ENCODE assay signal across 9 mouse cellular contexts in the genomic region with DNA sequence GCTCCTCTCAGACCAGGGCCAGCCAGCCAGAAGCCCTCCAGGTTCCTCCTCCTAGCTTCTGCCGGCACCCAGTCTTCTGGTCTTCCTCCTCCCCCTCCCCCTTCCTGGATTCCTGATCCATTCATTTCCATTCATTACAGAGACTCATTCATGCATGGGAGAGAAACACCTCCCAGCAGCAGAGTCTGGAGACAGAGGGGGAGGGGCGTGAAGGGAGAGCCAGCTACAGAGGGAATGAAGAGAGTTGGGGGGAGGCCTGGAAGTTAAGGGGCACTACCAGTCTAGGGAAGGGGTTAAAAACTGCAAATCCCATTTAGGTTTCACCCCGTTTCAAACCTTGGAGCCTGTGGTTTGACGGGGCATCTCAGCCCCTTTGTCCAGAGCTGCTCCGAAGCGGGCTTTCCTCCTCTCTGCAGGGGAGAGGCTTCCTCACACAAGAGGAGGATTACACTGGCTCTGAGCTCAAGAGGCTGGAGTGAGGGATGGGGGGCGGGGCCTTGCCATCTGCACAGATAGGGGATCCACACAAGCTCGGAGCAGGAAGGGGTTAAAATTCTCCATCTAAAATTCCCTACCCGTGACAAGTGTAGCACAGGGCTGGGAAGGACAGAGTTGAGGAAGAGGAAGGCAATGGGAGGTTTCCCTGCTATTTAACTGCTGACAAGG. TPM values are rescaled to one million over a fixed set of nuclear protein-coding genes. Genes with fewer than 3 reads are reported as not detected.
DNase-seq lines count a peak whose midpoint lies in the region; ATAC-seq lines count a peak whose summit lies in the region.
"Had no signal": no experiment of that assay in that cellular context is flagged by ENCODE, and none has a peak within 500 bp of the region (broad histone marks: within the 10 kb centered on the region; RNA-seq: fewer than 3 reads in every experiment).

No protein-coding gene starts in this region.

- 0 out of 2 replicates have a peak, but pooled peaks have one; percentile 16 for ATAC-seq in heart, embryonic 11.5 days (replicated peaks; ENCODE audit: insufficient number of reproducible peaks, low FRiP score, low TSS enrichment)
- ATAC-seq in intestine, embryonic 16.5 days, result no peak
- peak; percentile 78 for ATAC-seq in midbrain, embryonic 14.5 days (ENCODE audit: low FRiP score, low TSS enrichment)
- ATAC-seq in frontal cortex, adult (ENCODE audit: low TSS enrichment), result no peak

- H3K27ac ChIP-seq in heart, embryonic 11.5 days (ENCODE audit: low read depth, low read length), result peak overlapping the region; percentile 76
- H3K27ac ChIP-seq in embryonic facial prominence, embryonic 10.5 days (replicated peaks), result peak overlapping the region; percentile 89
- peak overlapping the region; percentile 20 for H3K27ac ChIP-seq in intestine, embryonic 16.5 days (ENCODE audit: low read length)
- H3K27ac ChIP-seq in midbrain, embryonic 14.5 days (replicated peaks; ENCODE audit: low read depth, low read length), result peak overlapping the region; percentile 99

- WGBS in heart, embryonic 11.5 days (ENCODE audit: insufficient replicate concordance), result 4% methylated on average over 9 of the region's 9 CpGs
- under 1% methylated on average over 9 of the region's 9 CpGs for WGBS in embryonic facial prominence, embryonic 10.5 days
- 15% methylated on average over 9 of the region's 9 CpGs for WGBS in intestine, embryonic 16.5 days
- under 1% methylated on average over 9 of the region's 9 CpGs for WGBS in midbrain, embryonic 14.5 days

- H3K4me1 ChIP-seq in heart, embryonic 11.5 days (ENCODE audit: control insufficient read depth, insufficient read depth, low read length), result peaks cover 48% of the 10 kb centered on the region
- H3K4me1 ChIP-seq in embryonic facial prominence, embryonic 10.5 days, result peaks cover 65% of the 10 kb centered on the region
- peaks cover 37% of the 10 kb centered on the region for H3K4me1 ChIP-seq in intestine, embryonic 16.5 days (ENCODE audit: control insufficient read depth, insufficient read depth, low read length)
- peaks cover 59% of the 10 kb centered on the region for H3K4me1 ChIP-seq in midbrain, embryonic 14.5 days (ENCODE audit: control insufficient read depth, insufficient read depth, low read length)

- H3K9ac ChIP-seq in heart, embryonic 11.5 days (ENCODE audit: low read depth, low read length), result peak overlapping the region; percentile 13; the same call in 1 of the 2 replicates
- peak overlapping the region; percentile 49; the same call in 1 of the 2 replicates for H3K9ac ChIP-seq in intestine, embryonic 16.5 days (ENCODE audit: low read depth, low read length)
- peak overlapping the region; percentile 57 for H3K9ac ChIP-seq in midbrain, embryonic 14.5 days (replicated peaks; ENCODE audit: low read length)

- peaks cover 17% of the 10 kb centered on the region for H3K36me3 ChIP-seq in heart, embryonic 11.5 days (ENCODE audit: control insufficient read depth, insufficient read depth, low read length)
- H3K36me3 ChIP-seq in embryonic facial prominence, embryonic 10.5 days (replicated peaks), result peaks cover 39% of the 10 kb centered on the region
- peaks cover 21% of the 10 kb centered on the region for H3K36me3 ChIP-seq in intestine, embryonic 16.5 days (ENCODE audit: control insufficient read depth, insufficient read depth, low read length)
- H3K36me3 ChIP-seq in midbrain, embryonic 14.5 days (ENCODE audit: control insufficient read depth, insufficient read depth, low read length), result peaks cover 38% of the 10 kb centered on the region

- intact Hi-C loops in heart, postnatal 14 days (cut with DNase I), result no loop called here

- H3K4me2 ChIP-seq in heart, embryonic 11.5 days, result peak overlapping the region; percentile 50
- H3K4me2 ChIP-seq in intestine, embryonic 16.5 days (ENCODE audit: low read depth, low read length), result peak overlapping the region; percentile 38
- peak overlapping the region; percentile 69 for H3K4me2 ChIP-seq in midbrain, embryonic 14.5 days (ENCODE audit: low read length)

- H3K4me3 ChIP-seq in heart, embryonic 11.5 days (ENCODE audit: low read depth, low read length), result peak overlapping the region; percentile 25
- H3K4me3 ChIP-seq in embryonic facial prominence, embryonic 10.5 days, result peak overlapping the region; percentile 57
- peak overlapping the region; percentile 3; the same call in 1 of the 2 replicates for H3K4me3 ChIP-seq in intestine, embryonic 16.5 days (ENCODE audit: low read length)
- H3K4me3 ChIP-seq in midbrain, embryonic 14.5 days (replicated peaks; ENCODE audit: low read depth, low read length), result peak overlapping the region; percentile 38

- no peak for DNase-seq in heart, postnatal 14 days
- peak; percentile 95 for DNase-seq in ES-CJ7 (ENCODE audit: low read depth, low spot score)
- peak; percentile 82 for DNase-seq in embryonic facial prominence, embryonic 10.5 days (ENCODE audit: low spot score)
- DNase-seq in midbrain, embryonic 14.5 days, result peak; percentile 95
- no peak for DNase-seq in spleen, postnatal 36 days (ENCODE audit: low spot score in 2 of 2)

- H3K9me3 ChIP-seq in heart, embryonic 11.5 days (replicated peaks; ENCODE audit: control insufficient read depth, low read length), result no peaks in the 10 kb centered on the region
- no peaks in the 10 kb centered on the region for H3K9me3 ChIP-seq in embryonic facial prominence, embryonic 10.5 days
- no peaks in the 10 kb centered on the region for H3K9me3 ChIP-seq in intestine, embryonic 16.5 days (ENCODE audit: control insufficient read depth, low read length)
- no peaks in the 10 kb centered on the region for H3K9me3 ChIP-seq in midbrain, embryonic 14.5 days (ENCODE audit: control insufficient read depth, low read length)

- H3K27me3 ChIP-seq in heart, embryonic 11.5 days (ENCODE audit: control insufficient read depth, insufficient read depth, low read length), result no peaks in the 10 kb centered on the region
- H3K27me3 ChIP-seq in embryonic facial prominence, embryonic 10.5 days (replicated peaks; ENCODE audit: low read depth, poor library complexity, severe bottlenecking), result no peaks in the 10 kb centered on the region
- H3K27me3 ChIP-seq in intestine, embryonic 16.5 days (replicated peaks; ENCODE audit: control insufficient read depth, insufficient read depth, low read length), result no peaks in the 10 kb centered on the region
- no peaks in the 10 kb centered on the region for H3K27me3 ChIP-seq in midbrain, embryonic 14.5 days (ENCODE audit: control insufficient read depth, insufficient read depth, low read length)

RNA-seq across cellular contexts. Expression of a gene that starts 4.9 kb away (rescaled TPM):
- 0.48 and 1.0 TPM in 2 replicates for polyA plus RNA-seq in heart, embryonic 11.5 days (2014; fragmentation: Nextera tagmentation; extraction: Ambion mirVana)
- total RNA-seq in heart, postnatal 14 days (2021), result 1 to 10 TPM; 1.5 to 1.9 TPM
- polyA plus RNA-seq in embryonic facial prominence, embryonic 10.5 days (2016; fragmentation: Nextera tagmentation; extraction: Ambion mirVana), result 0.65 and 0.72 TPM in 2 replicates
- 99.0 and 118 TPM in 2 replicates for polyA plus RNA-seq in intestine, embryonic 16.5 days (2015; fragmentation: Nextera tagmentation; extraction: Ambion mirVana)
- polyA plus RNA-seq in midbrain, embryonic 14.5 days (2014; fragmentation: Nextera tagmentation; extraction: Ambion mirVana), result 0.37 and 0.39 TPM in 2 replicates

RNA-seq across cellular contexts. Expression of a gene that starts 10.0 kb away (rescaled TPM):
- polyA plus RNA-seq in heart, embryonic 11.5 days (2014; fragmentation: Nextera tagmentation; extraction: Ambion mirVana), result 22.0 and 22.8 TPM in 2 replicates
- total RNA-seq in heart, postnatal 14 days (2021), result 10 to 100 TPM; 32.0 to 33.6 TPM
- polyA plus RNA-seq in embryonic facial prominence, embryonic 10.5 days (2016; fragmentation: Nextera tagmentation; extraction: Ambion mirVana), result 57.5 and 63.2 TPM in 2 replicates
- polyA plus RNA-seq in intestine, embryonic 16.5 days (2015; fragmentation: Nextera tagmentation; extraction: Ambion mirVana), result 19.7 and 20.5 TPM in 2 replicates
- polyA plus RNA-seq in midbrain, embryonic 14.5 days (2014; fragmentation: Nextera tagmentation; extraction: Ambion mirVana), result 41.6 and 46.9 TPM in 2 replicates

RNA-seq across cellular contexts. Expression of a gene that starts 26.1 kb away (rescaled TPM):
- 57.5 and 58.3 TPM in 2 replicates for polyA plus RNA-seq in heart, embryonic 11.5 days (2014; fragmentation: Nextera tagmentation; extraction: Ambion mirVana)
- total RNA-seq in heart, postnatal 14 days (2021), result 10 to 100 TPM; 39.7 to 47.1 TPM
- 151 and 163 TPM in 2 replicates for polyA plus RNA-seq in embryonic facial prominence, embryonic 10.5 days (2016; fragmentation: Nextera tagmentation; extraction: Ambion mirVana)
- polyA plus RNA-seq in intestine, embryonic 16.5 days (2015; fragmentation: Nextera tagmentation; extraction: Ambion mirVana), result 52.0 and 53.0 TPM in 2 replicates
- 72.8 and 75.8 TPM in 2 replicates for polyA plus RNA-seq in midbrain, embryonic 14.5 days (2014; fragmentation: Nextera tagmentation; extraction: Ambion mirVana)

RNA-seq across cellular contexts. Expression of a gene that starts 31.7 kb away (rescaled TPM):
- polyA plus RNA-seq in heart, embryonic 11.5 days (2014; fragmentation: Nextera tagmentation; extraction: Ambion mirVana), result not detected in 2 replicates
- total RNA-seq in heart, postnatal 14 days (2021), result not detected
- polyA plus RNA-seq in embryonic facial prominence, embryonic 10.5 days (2016; fragmentation: Nextera tagmentation; extraction: Ambion mirVana), result not detected in 2 replicates
- polyA plus RNA-seq in intestine, embryonic 16.5 days (2015; fragmentation: Nextera tagmentation; extraction: Ambion mirVana), result not detected in 2 replicates
- polyA plus RNA-seq in midbrain, embryonic 14.5 days (2014; fragmentation: Nextera tagmentation; extraction: Ambion mirVana), result not detected in 2 replicates
- polyA plus RNA-seq: C2C12 had no signal

Comparison
In these comparisons a context has a peak if more than half of its experiments do, and no peak if none do; other contexts are left out.
1. ATAC-seq: peak in heart, embryonic 11.5 days (single experiment) and midbrain, embryonic 14.5 days (single experiment); none in intestine, embryonic 16.5 days (single experiment) and frontal cortex, adult (single experiment).
2. H3K27ac ChIP-seq: peak in every context shown above with its lines; median percentile 99 in midbrain, embryonic 14.5 days; 89 in embryonic facial prominence, embryonic 10.5 days; 76 in heart, embryonic 11.5 days; 20 in intestine, embryonic 16.5 days.
3. H3K4me3 ChIP-seq: peak in every context shown above with its lines; median percentile 57 in embryonic facial prominence, embryonic 10.5 days; 38 in midbrain, embryonic 14.5 days; 25 in heart, embryonic 11.5 days; 3 in intestine, embryonic 16.5 days.
4. DNase-seq: peak in ES-CJ7 (single experiment), embryonic facial prominence, embryonic 10.5 days (single experiment) and midbrain, embryonic 14.5 days (single experiment); none in heart, postnatal 14 days (0 of 2) and spleen, postnatal 36 days (0 of 2).
5. RNA of a gene that starts 4.9 kb away (polyA plus RNA-seq): 99.0 to 118 TPM in intestine, embryonic 16.5 days; 0.48 to 1.0 TPM in heart, embryonic 11.5 days, 0.65 to 0.72 TPM in embryonic facial prominence, embryonic 10.5 days and 0.37 to 0.39 TPM in midbrain, embryonic 14.5 days; every median in the first group is over 10 times any median in the second.
6. Peak in every context shown above with its lines, with median percentiles within 50 percentile points of each other: H3K4me2 ChIP-seq and H3K9ac ChIP-seq.